Comparison of ENCODE assay signal across 31 mouse cellular contexts in genomic region chr2:173616156-173616555, GRCm38 (mm10). TPM values are rescaled to one million over a fixed set of nuclear protein-coding genes. Genes with fewer than 3 reads are reported as not detected.
DNase-seq lines count a peak whose midpoint lies in the region; ATAC-seq and TF ChIP-seq lines count a peak whose summit lies in the region.
"Had no signal": no experiment of that assay in that cellular context is flagged by ENCODE, and none has a peak within 500 bp of the region (broad histone marks: within the 10 kb centered on the region; RNA-seq: fewer than 3 reads in every experiment).

No protein-coding gene starts in this region.

- no peak overlapping the region for H3K9ac ChIP-seq in intestine, embryonic 14.5 days (ENCODE audit: low read length)
- no peak overlapping the region for H3K9ac ChIP-seq in intestine, embryonic 15.5 days
- H3K9ac ChIP-seq in lung, embryonic 15.5 days: no peak overlapping the region
- no peak overlapping the region for H3K9ac ChIP-seq in stomach, embryonic 16.5 days (ENCODE audit: low read length)
- H3K9ac ChIP-seq: liver, embryonic 15.5 days had no signal

- WGBS in intestine, embryonic 14.5 days: 55% methylated on average over 7 of the region's 7 CpGs
- WGBS in intestine, embryonic 15.5 days: 61% methylated on average over 7 of the region's 7 CpGs
- 53% methylated on average over 7 of the region's 7 CpGs for WGBS in lung, embryonic 15.5 days
- WGBS in stomach, embryonic 16.5 days: 61% methylated on average over 7 of the region's 7 CpGs

- H3K9me3 ChIP-seq in intestine, embryonic 14.5 days (ENCODE audit: control insufficient read depth, low read length): no peaks in the 10 kb centered on the region
- no peaks in the 10 kb centered on the region for H3K9me3 ChIP-seq in intestine, embryonic 15.5 days
- no peaks in the 10 kb centered on the region for H3K9me3 ChIP-seq in lung, embryonic 15.5 days
- no peaks in the 10 kb centered on the region for H3K9me3 ChIP-seq in stomach, embryonic 16.5 days (replicated peaks; ENCODE audit: control insufficient read depth, low read length)
- H3K9me3 ChIP-seq: liver, embryonic 15.5 days had no signal

- H3K4me3 ChIP-seq in intestine, embryonic 14.5 days (ENCODE audit: low read depth, low read length): no peak overlapping the region
- H3K4me3 ChIP-seq in intestine, embryonic 15.5 days (replicated peaks): no peak overlapping the region
- H3K4me3 ChIP-seq in lung, embryonic 15.5 days: no peak overlapping the region
- H3K4me3 ChIP-seq in bone marrow macrophage, adult 2 months (ENCODE audit: insufficient read depth, low read length): no peak overlapping the region
- no peak overlapping the region for H3K4me3 ChIP-seq in stomach, embryonic 16.5 days (replicated peaks; ENCODE audit: low read length)
- H3K4me3 ChIP-seq: erythroblast, embryonic 14.5 days; liver, embryonic 15.5 days had no signal

- no peak for ATAC-seq in intestine, embryonic 14.5 days (replicated peaks; ENCODE audit: low FRiP score, low TSS enrichment, low read depth)
- ATAC-seq in intestine, embryonic 15.5 days: no peak
- ATAC-seq in lung, embryonic 15.5 days (ENCODE audit: borderline replicate concordance, extremely low read depth, low FRiP score, low TSS enrichment): no peak
- no peak for ATAC-seq in stomach, embryonic 16.5 days (ENCODE audit: insufficient read depth, low FRiP score)
- ATAC-seq: CD4-positive, CD25-positive, alpha-beta regulatory T cell, adult 4 months; midbrain, embryonic 16.5 days had no signal

- H3K27ac ChIP-seq in intestine, embryonic 14.5 days (ENCODE audit: low read depth): 0 out of 2 replicates have a peak overlapping the region, but pooled peaks have one; percentile 33
- H3K27ac ChIP-seq in intestine, embryonic 15.5 days: no peak overlapping the region
- H3K27ac ChIP-seq in lung, embryonic 15.5 days: peak overlapping the region; percentile 50
- peak overlapping the region; percentile 51 for H3K27ac ChIP-seq in bone marrow macrophage, adult 2 months (ENCODE audit: insufficient read depth, low read depth, low read length)
- peak overlapping the region; percentile 66 for H3K27ac ChIP-seq in stomach, embryonic 16.5 days (ENCODE audit: low read length)
- H3K27ac ChIP-seq: liver, embryonic 15.5 days had no signal

- no peak overlapping the region for H3K4me2 ChIP-seq in intestine, embryonic 14.5 days (ENCODE audit: low read length)
- no peak overlapping the region for H3K4me2 ChIP-seq in intestine, embryonic 15.5 days (replicated peaks)
- H3K4me2 ChIP-seq in lung, embryonic 15.5 days: no peak overlapping the region
- H3K4me2 ChIP-seq in stomach, embryonic 16.5 days (ENCODE audit: low read depth, low read length): no peak overlapping the region
- H3K4me2 ChIP-seq: liver, embryonic 15.5 days; midbrain, embryonic 11.5 days had no signal

- DNase-seq in intestine, embryonic 14.5 days (ENCODE audit: low spot score): no peak
- no peak for DNase-seq in lung, postnatal 4 days
- no peak for DNase-seq in right cerebral cortex, postnatal 10 days (ENCODE audit: low spot score in 2 of 2)
- DNase-seq: adrenal gland, postnatal 25 days; cerebellum, adult 2 months; cerebellum, postnatal 14 days; gastrocnemius, postnatal 10 days; heart, postnatal 14 days; kidney, adult 2 months; kidney, postnatal 25 days; liver; right cerebral cortex, postnatal 14 days; thymus, adult 2 months; thymus, postnatal 36 days had no signal

- H3K4me1 ChIP-seq in intestine, embryonic 14.5 days (replicated peaks; ENCODE audit: control insufficient read depth, insufficient read depth, low read length): peaks cover 8% of the 10 kb centered on the region; the same call in 1 of the 2 replicates
- peaks cover 7% of the 10 kb centered on the region for H3K4me1 ChIP-seq in intestine, embryonic 15.5 days (replicated peaks)
- peaks cover 14% of the 10 kb centered on the region for H3K4me1 ChIP-seq in lung, embryonic 15.5 days
- peaks cover 14% of the 10 kb centered on the region for H3K4me1 ChIP-seq in bone marrow macrophage, adult 2 months (ENCODE audit: control insufficient read depth, insufficient read depth, low read length)
- peaks cover 8% of the 10 kb centered on the region for H3K4me1 ChIP-seq in stomach, embryonic 16.5 days (ENCODE audit: control insufficient read depth, insufficient read depth, low read length)
- H3K4me1 ChIP-seq: liver, embryonic 15.5 days had no signal

- peaks cover 12% of the 10 kb centered on the region for H3K36me3 ChIP-seq in intestine, embryonic 14.5 days (ENCODE audit: control insufficient read depth, insufficient read depth, low read length)
- H3K36me3 ChIP-seq in intestine, embryonic 15.5 days: 0 out of 2 replicates have a peak, but pooled peaks cover 2% of the 10 kb centered on the region
- no peaks in the 10 kb centered on the region; the same call in 1 of the 2 replicates for H3K36me3 ChIP-seq in lung, embryonic 15.5 days
- H3K36me3 ChIP-seq in stomach, embryonic 16.5 days (ENCODE audit: control insufficient read depth, insufficient read depth, low read length): no peaks in the 10 kb centered on the region
- H3K36me3 ChIP-seq: liver, embryonic 15.5 days had no signal

- TF ChIP-seq CTCF in bone marrow macrophage, adult 2 months (IDR thresholded peaks at IDR 0.05; ENCODE audit: low read depth, low read length): no peak

- peaks cover 9% of the 10 kb centered on the region; the same call in 1 of the 2 replicates for H3K27me3 ChIP-seq in intestine, embryonic 14.5 days (replicated peaks; ENCODE audit: control insufficient read depth, insufficient read depth, low read length)
- H3K27me3 ChIP-seq in intestine, embryonic 15.5 days (replicated peaks): peaks cover 4% of the 10 kb centered on the region; the same call in 1 of the 2 replicates
- H3K27me3 ChIP-seq in lung, embryonic 15.5 days: no peaks in the 10 kb centered on the region
- H3K27me3 ChIP-seq in stomach, embryonic 16.5 days (ENCODE audit: control insufficient read depth, insufficient read depth, low read length): no peaks in the 10 kb centered on the region; the same call in none of the 2 replicates
- H3K27me3 ChIP-seq: liver, embryonic 15.5 days had no signal

- TF ChIP-seq POLR2A in bone marrow macrophage, adult 2 months (IDR thresholded peaks at IDR 0.05; ENCODE audit: borderline replicate concordance, low read depth, low read length): no peak

RNA-seq across cellular contexts. Expression of gene Ankrd60, which starts 38.0 kb away (rescaled TPM):
- polyA plus RNA-seq in intestine, embryonic 14.5 days (2014; fragmentation: Nextera tagmentation; extraction: Ambion mirVana): not detected in 2 replicates
- polyA plus RNA-seq in intestine, embryonic 15.5 days (2015; fragmentation: Nextera tagmentation; extraction: Ambion mirVana): not detected in 2 replicates
- polyA plus RNA-seq in lung, embryonic 15.5 days (2015; fragmentation: Nextera tagmentation; extraction: Ambion mirVana): not detected in 2 replicates
- not detected in 2 replicates for polyA plus RNA-seq in bone marrow macrophage, adult 2 months (2012; ENCODE audit: insufficient read depth, insufficient read length, missing spikeins)
- polyA plus RNA-seq in stomach, embryonic 16.5 days (2015; fragmentation: Nextera tagmentation; extraction: Ambion mirVana): not detected in 2 replicates
- polyA plus RNA-seq: cerebellum, adult 2 months; cortical plate, adult 2 months; embryonic facial prominence, embryonic 14.5 days; erythroblast, embryonic 14.5 days; forebrain, embryonic 11.5 days; heart, embryonic 14.5 days; hindbrain, embryonic 11.5 days; limb, embryonic 11.5 days; liver, embryonic 15.5 days; lung, embryonic 16.5 days; midbrain, embryonic 11.5 days; midbrain, embryonic 16.5 days; neural tube, embryonic 11.5 days had no signal

RNA-seq across cellular contexts. Expression of gene Rab22a, which starts 43.4 kb away (rescaled TPM):
- 33.0 and 34.5 TPM in 2 replicates for polyA plus RNA-seq in intestine, embryonic 14.5 days (2014; fragmentation: Nextera tagmentation; extraction: Ambion mirVana)
- polyA plus RNA-seq in intestine, embryonic 15.5 days (2015; fragmentation: Nextera tagmentation; extraction: Ambion mirVana): 31.8 and 33.6 TPM in 2 replicates
- polyA plus RNA-seq in lung, embryonic 15.5 days (2015; fragmentation: Nextera tagmentation; extraction: Ambion mirVana): 33.0 and 34.3 TPM in 2 replicates
- polyA plus RNA-seq in bone marrow macrophage, adult 2 months (2012; ENCODE audit: insufficient read depth, insufficient read length, missing spikeins): 26.1 and 32.6 TPM in 2 replicates
- polyA plus RNA-seq in stomach, embryonic 16.5 days (2015; fragmentation: Nextera tagmentation; extraction: Ambion mirVana): 29.3 and 38.9 TPM in 2 replicates
